Mouse (Mus musculus) cortical plate, adult 2 months (tissue): ENCODE data around the gene Prss8. TPM values are rescaled to one million over a fixed set of nuclear protein-coding genes. Genes with fewer than 3 reads are reported as not detected.

Source experiments
- H3K27ac ChIP-seq: fragments of 200-500 bp; 2 replicates; pipeline ENCODE4 v1.5.1; 2012; ENCODE audit warnings: low read length, control low read depth, inconsistent platforms; ENCODE audit not compliant: insufficient read depth
- H3K4me1 ChIP-seq: fragments of 200-500 bp; 2 replicates; pipeline ENCODE4 v1.6.1; 2011; ENCODE audit warnings: low read length; ENCODE audit not compliant: control insufficient read depth, insufficient read depth
- H3K4me3 ChIP-seq: fragments of 200-500 bp; 2 replicates; pipeline ENCODE4 v1.5.1; 2011; ENCODE audit warnings: mild to moderate bottlenecking, low read length, control low read depth; ENCODE audit not compliant: insufficient read depth
- CTCF ChIP-seq: fragments of 200-500 bp; IDR thresholded peaks from 2 replicates; pipeline ENCODE4 v1.5.1; 2011; ENCODE audit warnings: mild to moderate bottlenecking, control low read depth, low read length; ENCODE audit not compliant: insufficient read depth; ENCODE audit errors: extremely low read depth
- POLR2A ChIP-seq: fragments of 200-500 bp; IDR thresholded peaks from 2 replicates; pipeline ENCODE4 v1.6.1; 2011; ENCODE audit warnings: mild to moderate bottlenecking, low read length, control low read depth; ENCODE audit not compliant: insufficient read depth; ENCODE audit errors: extremely low read depth
- polyA plus RNA-seq: library from polyadenylated mRNA; depleted of rRNA; stranded (reverse); fragments of >200 nt; gene quantifications from 2 replicates; pipeline ENCODE4 v1.2.3, GENCODE M21; 2012

The Prss8 gene
- polyA plus RNA-seq, 1 experiment: 0.08 TPM

DNA sequence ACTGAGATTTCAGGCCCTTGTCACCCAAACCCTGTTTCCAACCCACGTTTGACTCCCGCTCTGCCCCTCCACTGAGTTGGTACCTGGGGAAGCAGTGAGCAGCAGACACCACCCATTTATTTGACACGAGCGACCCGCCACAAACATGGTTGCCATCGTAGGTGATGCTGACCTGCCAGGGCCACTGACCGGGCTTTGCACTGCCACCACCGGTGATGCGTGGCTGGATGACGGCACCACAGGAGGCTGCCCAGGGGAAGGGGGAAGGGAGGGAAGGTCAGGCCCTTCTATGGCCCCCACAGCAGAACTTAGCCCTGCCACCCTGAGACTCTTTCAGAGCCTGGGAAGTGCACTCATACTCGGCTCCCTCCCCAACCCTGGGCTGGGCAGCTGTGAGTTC lies 2.2 kb downstream of the Prss8 start:
- no peak overlapping the region for H3K27ac ChIP-seq
- TF ChIP-seq CTCF (no peak), POLR2A (no peak)
- H3K4me3 ChIP-seq: no peak overlapping the region
- no peaks in the 10 kb centered on the region for H3K4me1 ChIP-seq

DNA sequence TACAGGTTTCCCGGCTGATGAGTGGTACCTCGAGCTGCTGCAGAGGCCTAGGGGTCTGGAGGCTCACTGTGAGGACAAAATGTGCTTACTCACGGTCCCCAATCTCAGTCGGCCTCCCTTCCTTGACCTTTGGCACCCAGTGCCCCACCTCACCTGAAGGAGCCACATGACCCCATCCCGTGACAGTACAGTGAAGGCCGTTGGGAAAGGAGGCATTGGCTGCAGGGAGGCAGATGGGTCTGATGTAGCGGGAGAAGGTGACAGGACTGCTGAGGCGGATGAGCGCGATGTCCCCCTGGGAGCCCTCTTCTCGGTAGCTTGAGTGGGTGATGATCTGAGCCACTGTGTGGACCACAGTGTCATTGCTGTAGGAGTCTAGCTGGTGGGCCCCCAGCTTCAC lies 3.1 kb downstream of the Prss8 start:
- H3K27ac ChIP-seq: no peak overlapping the region
- TF ChIP-seq POLR2A: no peak
- TF ChIP-seq CTCF: no peak

DNA sequence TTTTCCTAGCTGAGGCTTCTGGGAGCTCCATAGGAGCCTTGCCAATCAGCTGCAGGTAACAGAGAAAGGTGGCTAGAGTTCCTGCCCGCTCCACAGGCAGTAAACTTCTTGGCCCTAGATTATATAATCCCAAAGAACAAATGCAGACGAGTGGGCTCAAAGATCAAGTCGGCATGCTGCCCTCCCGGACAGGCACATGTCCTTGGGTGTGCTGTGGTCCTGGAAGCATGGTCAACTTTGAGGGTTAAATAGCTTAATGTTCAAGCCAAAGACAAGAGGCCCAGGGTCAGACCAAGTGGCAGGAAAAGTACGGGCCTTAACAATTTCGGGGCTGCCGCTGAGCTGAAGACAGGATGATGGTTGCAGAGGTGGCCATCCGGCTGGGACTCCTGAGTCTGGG lies 3.8 kb downstream of the Prss8 start:
- TF ChIP-seq POLR2A (no peak), CTCF (no peak)
- H3K4me1 ChIP-seq: no peaks in the 10 kb centered on the region
- H3K4me3 ChIP-seq: no peak overlapping the region
- no peak overlapping the region for H3K27ac ChIP-seq

More for the DNA sequence above, 3.1 kb downstream of the Prss8 start:
- no peak overlapping the region for H3K4me3 ChIP-seq
- H3K4me1 ChIP-seq: no peaks in the 10 kb centered on the region

DNA sequence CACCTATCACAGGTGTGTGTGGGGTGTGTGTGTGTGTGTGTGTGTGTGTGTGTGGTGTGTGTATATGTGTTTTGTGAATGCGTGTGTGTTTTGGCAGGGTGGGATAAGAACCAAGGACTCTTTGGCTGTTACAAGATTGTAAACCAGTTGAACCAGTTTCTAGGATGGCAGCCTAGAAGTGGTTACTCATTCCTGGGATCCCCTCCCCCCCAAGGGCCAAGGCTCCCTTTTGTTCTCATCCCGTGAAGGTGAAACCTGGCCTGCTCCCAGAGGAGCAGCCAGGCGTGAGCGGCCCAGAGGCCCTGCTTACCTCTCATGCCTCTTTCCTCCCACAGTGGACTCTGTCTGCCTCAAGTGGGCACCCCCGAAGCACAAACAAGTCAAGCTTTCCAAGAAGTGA lies 4.7 kb downstream of the Prss8 start:
- TF ChIP-seq CTCF (no peak), POLR2A (no peak)
- Histone ChIP-seq H3K4me1 (no peaks in the 10 kb centered on the region), H3K27ac (no peak overlapping the region), H3K4me3 (no peak overlapping the region)

DNA sequence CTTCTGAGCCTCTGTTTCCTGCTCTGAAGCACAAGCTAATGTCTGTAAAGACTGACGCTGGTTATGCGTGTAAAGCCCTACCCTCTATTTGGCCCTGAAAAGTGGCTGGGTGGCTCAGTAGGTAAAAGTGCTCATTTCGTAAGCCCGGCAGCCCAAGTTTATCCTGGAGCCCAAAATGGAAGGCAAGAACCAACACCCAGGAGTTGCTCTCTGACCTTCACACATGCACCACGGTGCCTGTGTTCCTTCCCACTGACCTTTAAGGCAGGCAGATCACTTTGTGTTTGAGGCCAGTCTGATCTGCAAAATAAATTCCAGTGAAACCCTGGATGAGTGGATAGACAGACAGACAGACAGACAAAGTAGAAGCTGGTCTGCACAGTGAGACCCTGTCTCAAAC lies 6.2 kb downstream of the Prss8 start:
- H3K4me3 ChIP-seq: no peak overlapping the region
- H3K27ac ChIP-seq: no peak overlapping the region
- no peaks in the 10 kb centered on the region for H3K4me1 ChIP-seq
- no peak for TF ChIP-seq POLR2A
- no peak for TF ChIP-seq CTCF

DNA sequence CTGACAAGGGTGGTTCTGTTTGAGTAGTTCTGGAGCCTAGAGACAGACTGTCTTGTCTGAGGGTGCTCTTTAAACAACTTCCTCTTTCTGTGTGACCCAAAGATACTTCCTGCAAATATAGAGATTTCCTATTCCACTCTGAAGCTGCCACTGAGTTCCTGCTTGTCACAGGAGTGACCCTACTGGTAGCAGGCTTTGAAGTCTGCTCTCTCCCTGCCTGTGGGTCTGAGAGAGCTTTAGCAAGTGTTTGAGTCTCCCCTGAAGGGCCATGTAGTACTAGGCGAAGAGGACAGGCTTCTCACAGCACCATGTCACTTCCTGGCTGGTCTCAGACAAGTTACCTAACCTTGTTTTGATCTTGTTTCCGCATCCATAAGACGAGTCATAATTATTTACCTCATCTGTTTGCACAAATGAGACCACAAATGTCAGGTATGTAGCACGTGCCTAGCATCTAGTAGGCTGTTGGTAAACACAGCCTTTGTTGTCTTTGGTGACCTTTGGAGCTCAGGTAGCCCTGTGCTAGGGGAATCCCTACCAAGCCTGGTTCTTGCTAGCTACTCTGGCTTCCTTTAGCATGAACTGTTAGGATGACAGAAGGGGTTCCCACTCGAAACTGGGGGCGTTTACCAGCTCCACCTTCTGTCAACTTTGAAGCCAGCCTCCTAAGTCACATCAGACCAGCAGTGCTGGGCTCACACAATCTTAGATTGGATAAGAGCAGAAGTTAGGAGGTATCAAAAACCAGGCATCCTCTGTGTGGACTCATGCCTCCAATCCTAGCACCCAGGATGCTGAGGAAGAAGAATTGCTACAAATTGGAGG lies 7.2 kb downstream of the Prss8 start:
- no peak overlapping the region for H3K4me3 ChIP-seq
- no peaks in the 10 kb centered on the region for H3K4me1 ChIP-seq
- 0 out of 2 replicates have a peak overlapping the region, but pooled peaks have one; percentile 33 for H3K27ac ChIP-seq
- no peak for TF ChIP-seq POLR2A

DNA sequence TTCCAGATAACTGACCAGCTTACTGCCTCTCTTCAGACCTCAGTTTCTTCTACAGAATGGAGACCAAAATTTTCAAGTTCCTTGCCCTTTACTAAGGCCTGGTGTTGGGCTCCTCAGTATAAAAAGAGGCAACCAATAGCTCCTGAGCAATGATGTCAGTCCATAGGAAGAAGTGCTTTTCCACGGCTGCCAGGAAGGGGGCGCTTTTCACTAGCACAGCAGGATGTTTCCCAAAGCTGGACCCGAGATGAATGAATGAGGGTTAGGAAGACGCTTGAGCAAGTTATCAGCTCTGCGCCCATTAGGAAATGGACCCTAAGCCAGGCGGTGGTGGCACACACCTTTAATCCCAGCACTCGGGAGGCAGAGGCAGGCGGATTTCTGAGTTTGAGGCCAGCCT lies 8.4 kb downstream of the Prss8 start:
- Histone ChIP-seq H3K27ac (no peak overlapping the region), H3K4me1 (no peaks in the 10 kb centered on the region), H3K4me3 (no peak overlapping the region)
- no peak for TF ChIP-seq POLR2A
- TF ChIP-seq CTCF: peak; percentile 41; the same call in 1 of the 2 replicates

DNA sequence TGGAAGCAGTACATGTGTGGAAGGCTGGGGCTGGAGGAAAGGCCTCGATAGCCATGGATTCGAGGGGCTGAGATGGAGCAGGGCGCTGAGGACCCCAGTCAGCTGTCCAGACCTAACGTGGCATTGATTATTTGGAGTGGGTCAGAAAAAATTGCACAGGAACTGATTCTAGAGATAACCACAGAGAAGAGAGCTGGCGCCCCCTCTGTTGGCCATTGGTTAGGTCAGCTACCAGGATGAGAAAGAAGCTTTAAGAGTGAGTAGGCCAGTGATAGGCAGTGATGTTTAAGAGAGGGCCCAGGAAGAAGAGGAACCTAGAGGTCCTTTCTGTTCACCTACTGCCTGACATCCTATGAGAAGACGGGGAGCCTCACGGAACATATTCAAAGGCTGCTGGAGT lies 10.6 kb downstream of the Prss8 start:
- Histone ChIP-seq H3K4me1 (no peaks in the 10 kb centered on the region), H3K4me3 (no peak overlapping the region), H3K27ac (no peak overlapping the region)
- peak; percentile 19; the same call in 1 of the 2 replicates for TF ChIP-seq CTCF
- no peak for TF ChIP-seq POLR2A

DNA sequence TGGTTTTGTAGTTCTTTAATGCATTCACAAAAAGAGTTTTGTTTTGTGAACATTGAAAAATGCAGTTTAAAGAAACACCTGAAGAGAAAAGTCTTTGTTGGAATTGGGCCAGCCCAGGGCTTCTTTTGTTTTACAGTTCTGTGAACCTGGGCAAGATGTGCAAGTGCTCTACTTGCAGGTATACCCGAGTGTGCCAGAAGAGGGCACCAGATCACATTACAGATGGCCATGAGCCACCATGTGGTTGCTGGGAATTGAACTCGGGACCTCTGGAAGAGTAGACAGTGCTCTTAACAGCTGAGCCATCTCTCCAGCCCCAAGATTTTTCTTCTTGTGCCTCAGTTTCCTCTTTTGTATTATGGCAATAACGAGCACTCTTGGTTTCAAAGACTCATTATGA lies 11.7 kb downstream of the Prss8 start:
- TF ChIP-seq CTCF: peak; percentile 25; the same call in 1 of the 2 replicates
- no peak for TF ChIP-seq POLR2A
- Histone ChIP-seq H3K4me1 (no peaks in the 10 kb centered on the region), H3K27ac (no peak overlapping the region), H3K4me3 (no peak overlapping the region)

DNA sequence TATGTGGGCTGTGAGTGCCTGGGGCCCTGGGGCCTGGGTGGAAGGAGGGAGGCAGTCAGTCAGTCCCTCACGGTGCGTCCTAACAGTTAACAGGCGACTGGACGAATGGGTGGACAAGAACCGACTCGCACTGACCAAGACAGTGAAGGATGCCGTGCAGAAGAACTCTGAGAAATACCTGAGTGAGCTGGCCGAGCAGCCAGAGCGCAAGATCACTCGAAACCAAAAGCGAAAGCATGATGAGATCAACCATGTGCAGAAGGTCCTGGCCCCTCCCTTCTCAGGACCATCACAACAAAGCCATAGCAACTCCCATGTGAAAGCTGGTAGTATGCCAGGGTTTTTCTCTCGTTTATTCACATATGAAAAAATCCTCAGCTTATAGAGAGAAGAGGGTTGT lies 14.6 kb downstream of the Prss8 start:
- no peak overlapping the region for H3K27ac ChIP-seq
- H3K4me3 ChIP-seq: no peak overlapping the region
- TF ChIP-seq CTCF: no peak
- TF ChIP-seq POLR2A: no peak
- no peaks in the 10 kb centered on the region for H3K4me1 ChIP-seq
